Mouse (Mus musculus) cerebellum, postnatal 36 days (tissue): ENCODE measurements around the gene Nubp2.

Source experiments
- DNase-seq, 2 experiments: peaks; one replicate each; pipeline ENCODE4 v3.0.0; 2021 to 2022; ENCODE audit warnings: mixed read lengths in 2 of 2

The Nubp2 gene

GRCm38 (mm10) chr17:24860076-24860475, 26.1 kb downstream of the Nubp2 start:
- no peak for DNase-seq

GRCm38 (mm10) chr17:24858967-24859366, 27.2 kb downstream of the Nubp2 start:
- no peak for DNase-seq

- no peak for DNase-seq
Measured at GRCm38 (mm10) chr17:24857831-24858470, 28.2 kb downstream of the Nubp2 start.

- DNase-seq = no peak
Measured at GRCm38 (mm10) chr17:24856589-24856988, 29.6 kb downstream of the Nubp2 start.

GRCm38 (mm10) chr17:24855838-24856464, 30.2 kb downstream of the Nubp2 start:
- no peak for DNase-seq

- DNase-seq = no peak
Measured at GRCm38 (mm10) chr17:24851381-24852125, 34.6 kb downstream of the Nubp2 start.

- DNase-seq = no peak
Measured at GRCm38 (mm10) chr17:24850773-24851127, 35.4 kb downstream of the Nubp2 start.

- peak; percentile 93 to 95 for DNase-seq
Measured at GRCm38 (mm10) chr17:24850065-24850772, 35.9 kb downstream of the Nubp2 start, which contains the start of gene Fahd1. Gene Fahd1 (minus strand): TSS chr17:24850364.

- DNase-seq = no peak
Measured at GRCm38 (mm10) chr17:24849733-24850064, 36.5 kb downstream of the Nubp2 start.

- DNase-seq = no peak
Measured at GRCm38 (mm10) chr17:24848600-24849031, 37.5 kb downstream of the Nubp2 start.

GRCm38 (mm10) chr17:24847386-24847785, 38.8 kb downstream of the Nubp2 start:
- no peak for DNase-seq

- DNase-seq = no peak
Measured at GRCm38 (mm10) chr17:24844525-24844924, 41.6 kb downstream of the Nubp2 start.

- DNase-seq = no peak
Measured at GRCm38 (mm10) chr17:24842631-24843030, 43.5 kb downstream of the Nubp2 start.

- peak; percentile 50 to 57 for DNase-seq
Measured at GRCm38 (mm10) chr17:24841133-24841532, 45.0 kb downstream of the Nubp2 start.

- no peak for DNase-seq
Measured at GRCm38 (mm10) chr17:24840341-24840740, 45.8 kb downstream of the Nubp2 start.

GRCm38 (mm10) chr17:24839842-24840241, 46.3 kb downstream of the Nubp2 start, which contains the start of gene Hagh:
Gene Hagh (plus strand): TSS chr17:24840143.
- DNase-seq = no peak
